Mouse (Mus musculus) embryo, embryonic 9.5 days (tissue): Measurements from ENCODE around the gene Omt2a.
A peak's percentile ranks its signal among the peaks of the same experiment; 100 is the strongest.
"Not testable (repeated sequence)": the region's sequence is repeated elsewhere in the genome, so short reads cannot be mapped to it uniquely, and the experiment has no call there.

Experiments used
- DNase-seq: peaks from one replicate; pipeline ENCODE4 v3.0.0-alpha.2; 2017; ENCODE audit errors: extremely low spot score

The Omt2a gene

DNA sequence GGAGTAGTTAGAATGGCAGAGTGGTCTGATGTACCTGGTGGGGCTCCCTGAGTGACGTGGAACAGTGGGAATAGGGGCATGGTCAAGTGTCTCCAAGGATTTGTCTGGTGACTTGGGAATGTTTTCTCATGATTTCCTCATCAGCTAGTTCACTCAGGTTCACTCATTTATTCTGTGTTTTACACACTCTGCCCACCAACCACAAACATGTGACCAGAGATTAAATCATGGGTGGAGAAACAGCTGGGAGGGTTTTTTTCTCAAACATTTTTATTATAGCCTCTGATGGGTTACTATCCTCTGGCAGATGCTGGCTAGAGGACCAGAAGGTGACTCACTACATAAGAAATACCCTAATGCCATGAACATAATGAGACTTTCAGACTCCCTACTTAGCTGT lies 16.4 kb downstream of the Omt2a start:
- no peak for DNase-seq

DNA sequence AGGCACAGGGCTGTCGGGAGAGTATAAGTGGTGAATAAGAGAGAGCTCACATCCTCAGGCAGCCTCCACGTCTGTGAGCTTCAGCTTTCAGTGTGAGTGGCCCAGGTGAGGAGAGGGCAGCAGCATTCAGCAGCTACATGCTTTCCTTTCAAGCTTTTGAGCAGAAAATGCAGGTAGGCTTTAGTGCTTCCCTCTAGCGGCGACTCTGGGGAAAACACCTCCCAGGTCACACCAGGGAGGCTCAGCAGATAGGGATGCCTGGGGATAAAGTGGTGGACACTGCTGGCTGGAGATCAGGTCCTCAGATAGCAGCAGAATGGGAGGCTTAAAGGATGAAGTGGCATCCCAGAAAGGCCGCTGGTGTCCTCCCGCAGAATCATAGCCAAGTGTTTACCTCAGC lies 18.5 kb downstream of the Omt2a start:
- DNase-seq: peak; percentile 64

DNA sequence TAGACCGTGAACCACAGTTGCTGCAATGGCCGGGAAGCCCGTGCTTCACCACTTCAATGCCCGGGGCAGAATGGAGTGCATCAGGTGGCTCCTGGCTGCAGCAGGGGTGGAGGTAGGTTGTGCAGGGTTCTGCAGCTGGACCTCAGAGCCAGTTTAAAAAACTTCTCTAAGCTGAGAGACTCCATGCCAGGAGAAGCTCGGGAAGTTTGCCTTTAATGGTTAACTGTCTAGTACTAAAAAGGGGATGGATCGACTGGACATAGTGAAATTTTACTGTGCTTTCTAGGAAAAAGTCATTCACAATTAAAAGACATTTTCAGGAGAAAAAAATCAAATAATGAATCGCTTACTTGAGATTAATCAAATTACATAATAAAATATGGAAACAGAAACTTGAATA lies 19.8 kb downstream of the Omt2a start:
- DNase-seq: not testable (repeated sequence)

DNA sequence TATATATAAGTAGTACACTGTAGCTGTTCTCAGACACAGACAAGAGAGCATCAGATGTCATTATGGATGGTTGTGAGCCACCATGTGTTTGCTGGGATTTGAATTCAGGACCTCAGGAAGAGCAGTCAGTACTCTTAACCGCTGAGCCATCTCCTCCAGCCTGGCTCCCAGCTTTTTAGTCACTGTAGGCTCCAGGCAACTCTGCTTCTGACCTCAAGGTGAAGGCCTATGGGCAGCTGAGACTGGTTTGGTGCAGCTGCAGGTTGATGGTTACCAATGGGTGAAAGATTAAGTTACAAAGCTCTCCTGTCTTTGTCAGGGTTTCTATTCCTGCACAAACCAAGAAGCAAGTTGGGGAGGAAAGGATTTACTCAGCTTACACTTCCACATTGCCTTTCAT lies 20.9 kb downstream of the Omt2a start:
- DNase-seq: not testable (repeated sequence)

DNA sequence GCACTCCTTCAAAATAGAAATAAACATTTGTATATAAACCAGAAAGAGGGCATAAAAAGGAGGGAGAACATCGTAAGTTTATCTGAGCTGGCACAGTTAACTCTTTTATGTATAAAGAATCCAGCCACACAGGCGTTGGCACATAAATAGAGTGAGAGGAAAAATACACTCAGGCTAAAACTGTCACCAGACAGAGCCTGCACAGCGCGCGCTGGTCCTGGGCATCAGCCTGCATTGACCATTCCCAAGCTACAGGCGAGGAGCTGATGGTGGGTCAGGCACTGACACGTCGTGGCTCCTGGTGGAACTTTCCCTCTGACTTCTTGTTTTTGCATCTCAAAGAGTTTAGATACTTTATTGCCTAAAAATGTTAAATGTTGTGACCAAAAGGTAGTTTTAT lies 22.1 kb downstream of the Omt2a start:
- DNase-seq: not testable (repeated sequence)

DNA sequence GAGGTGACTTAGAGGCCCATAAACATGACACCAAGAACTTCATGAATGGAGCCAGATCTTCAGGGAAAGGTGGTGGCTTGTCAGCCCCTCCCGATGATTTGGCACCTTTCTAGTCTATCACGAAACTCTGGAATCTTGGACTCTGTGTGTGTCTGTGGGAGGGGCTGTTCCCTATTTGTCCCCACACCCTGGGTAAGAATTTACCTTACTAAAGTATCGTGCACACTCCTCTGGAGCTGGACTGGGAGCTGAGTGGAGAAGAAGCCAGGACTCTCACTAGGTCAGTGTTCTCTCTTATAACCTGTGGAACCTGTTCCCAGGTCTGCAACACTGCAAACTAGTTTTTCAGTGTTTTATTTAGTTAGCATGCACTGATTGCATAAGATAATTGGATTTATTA lies 24.9 kb downstream of the Omt2a start, which contains the start of gene Gm10639:
Gene Gm10639, plus strand, starts transcription at position 201 of the 400 bp plus-strand sequence.
- DNase-seq: not testable (repeated sequence)

DNA sequence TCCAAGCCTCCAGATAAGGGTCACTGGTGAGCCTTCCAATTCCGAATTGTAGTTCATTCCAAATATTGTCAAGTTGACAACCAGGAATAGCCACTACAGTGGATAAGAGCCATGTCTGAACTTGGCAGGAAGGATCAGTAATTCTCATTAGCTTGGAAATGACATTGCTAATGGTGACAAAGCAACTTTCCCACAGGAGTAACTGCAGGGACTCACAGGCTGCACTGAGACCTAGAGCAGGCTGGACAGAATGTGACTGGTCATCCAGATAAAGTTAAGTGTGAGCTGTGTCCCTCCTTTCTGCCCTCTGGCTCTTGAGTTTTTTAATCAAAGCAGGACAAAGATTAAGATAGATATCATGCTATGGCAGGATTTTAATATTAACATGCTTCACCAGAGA lies 25.5 kb downstream of the Omt2a start:
- DNase-seq: not testable (repeated sequence)

DNA sequence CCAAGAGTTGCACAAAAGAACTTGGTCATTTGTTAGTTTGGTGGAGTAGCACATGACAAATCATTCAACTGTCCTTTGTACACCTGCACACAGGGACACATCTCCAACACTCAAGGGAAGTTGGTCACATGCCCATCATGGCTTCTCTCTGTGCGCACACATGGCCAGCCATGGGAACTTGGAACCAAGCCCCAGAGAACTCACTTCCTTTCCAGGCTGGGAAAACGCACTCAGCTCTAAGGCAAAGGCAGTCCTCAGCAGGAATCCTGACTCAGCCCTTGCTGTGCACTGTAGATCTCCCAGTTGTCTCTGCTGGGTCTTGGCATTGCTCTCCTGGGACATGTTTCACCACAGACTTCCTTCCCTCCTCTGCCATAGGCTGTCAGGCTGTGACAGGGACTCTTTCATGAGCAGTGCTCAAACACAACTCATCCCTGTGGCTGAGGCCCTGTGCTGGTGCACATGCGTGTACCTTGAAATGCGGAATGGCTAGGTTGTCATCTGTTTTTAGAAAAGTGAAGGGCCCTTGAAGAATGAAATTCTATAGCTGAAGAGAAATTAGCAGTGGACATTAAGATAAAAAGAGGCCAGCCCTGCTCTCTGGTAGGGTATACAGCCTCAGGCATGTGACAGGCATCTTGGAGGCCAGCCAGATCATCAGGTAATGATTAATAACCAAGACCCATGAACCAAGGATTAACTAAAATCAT lies 32.4 kb downstream of the Omt2a start:
- DNase-seq: not testable (repeated sequence)

DNA sequence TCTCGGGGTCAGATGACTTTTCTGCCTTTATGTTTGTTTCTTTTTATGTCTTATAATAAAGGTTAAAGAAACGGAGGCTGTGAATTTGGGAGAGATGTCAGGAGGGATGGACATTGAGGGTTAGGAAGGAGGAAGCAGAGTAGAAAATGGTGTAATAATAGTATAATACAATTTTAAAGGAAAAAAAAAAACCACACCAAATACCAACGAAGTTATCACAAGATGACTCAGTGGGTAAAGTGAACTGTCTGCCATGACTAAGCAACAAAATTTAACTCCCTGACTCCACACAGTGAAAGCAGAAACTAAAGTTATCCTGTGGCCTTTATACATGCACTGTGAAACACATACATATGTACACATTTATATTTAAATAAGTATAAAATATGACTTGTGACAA lies 43.7 kb downstream of the Omt2a start:
- DNase-seq: not testable (repeated sequence)
